Mouse (Mus musculus) forebrain, postnatal 0 days (tissue): Measurements from ENCODE around the gene Gm10295. TPM values are rescaled to one million over a fixed set of nuclear protein-coding genes. Genes with fewer than 3 reads are reported as not detected.

Experiments used
- ATAC-seq: fragments of 200-750 bp; cut with Nextera tagmentation; 2 replicates; pipeline ENCODE4 v1.8.0; 2017; ENCODE audit warnings: mild to moderate bottlenecking, moderate library complexity
- DNase-seq: peaks from one replicate; pipeline ENCODE4 v3.0.0-alpha.2; 2015
- H3K27ac ChIP-seq: fragments of 300-500 bp; sonication (generic); 2 replicates; pipeline ENCODE4 v1.5.1; 2014; ENCODE audit warnings: low read depth, mild to moderate bottlenecking, antibody characterized with exemption, low read length, moderate library complexity, mixed read lengths
- H3K27me3 ChIP-seq: fragments of 300-500 bp; sonication (generic); 2 replicates; pipeline ENCODE4 v1.6.1; 2014; ENCODE audit warnings: mild to moderate bottlenecking, low read length, mixed read lengths; ENCODE audit not compliant: insufficient read depth
- H3K36me3 ChIP-seq: fragments of 300-500 bp; sonication (generic); 2 replicates; pipeline ENCODE4 v1.6.1; 2014; ENCODE audit warnings: mild to moderate bottlenecking, moderate library complexity; ENCODE audit not compliant: insufficient read depth
- H3K4me1 ChIP-seq: fragments of 300-500 bp; sonication (generic); 2 replicates; pipeline ENCODE4 v1.6.1; 2014; ENCODE audit warnings: antibody characterized with exemption; ENCODE audit not compliant: insufficient read depth
- H3K4me2 ChIP-seq: fragments of 300-500 bp; sonication (generic); 2 replicates; pipeline ENCODE4 v1.6.1; 2014; ENCODE audit warnings: low read depth, mild to moderate bottlenecking, moderate library complexity
- H3K4me3 ChIP-seq: fragments of 300-500 bp; sonication (generic); 2 replicates; pipeline ENCODE4 v1.5.1; 2014; ENCODE audit warnings: low read depth, low read length, mixed read lengths
- H3K9ac ChIP-seq: fragments of 300-500 bp; sonication (generic); 2 replicates; pipeline ENCODE4 v1.6.1; 2014; ENCODE audit warnings: mild to moderate bottlenecking
- H3K9me3 ChIP-seq: fragments of 300-500 bp; sonication (generic); 2 replicates; pipeline ENCODE4 v1.6.1; 2016; ENCODE audit warnings: low read length
- CTCF ChIP-seq: sonication (generic); IDR thresholded peaks from 2 replicates; pipeline ENCODE4 v1.5.1; 2016; ENCODE audit warnings: antibody characterized with exemption, control low read depth, low read depth
- WGBS: fragments of 180-500 bp; shearing (Covaris S2); extraction: QIAGEN DNeasy Blood & Tissue Kit; methylation state at CpG from one replicate; pipeline ENCODE4 v1.1.7; 2014; 5-methylcytosine and 5-hydroxymethylcytosine counted together
- polyA plus RNA-seq: library from polyadenylated mRNA; unstranded; fragments of >200 nt; fragmentation: Nextera tagmentation; extraction: Ambion mirVana; gene quantifications from 2 replicates; pipeline ENCODE4 v1.2.1, GENCODE M21; 2015
- total RNA-seq: library from RNA; depleted of rRNA; stranded (reverse); fragments of >200 nt; gene quantifications from 2 replicates; pipeline ENCODE4 v1.2.3, GENCODE M21; 2014

Gene Gm10295
- total and polyA plus RNA-seq, 2 experiments from 2014 or later, result not detected

DNA sequence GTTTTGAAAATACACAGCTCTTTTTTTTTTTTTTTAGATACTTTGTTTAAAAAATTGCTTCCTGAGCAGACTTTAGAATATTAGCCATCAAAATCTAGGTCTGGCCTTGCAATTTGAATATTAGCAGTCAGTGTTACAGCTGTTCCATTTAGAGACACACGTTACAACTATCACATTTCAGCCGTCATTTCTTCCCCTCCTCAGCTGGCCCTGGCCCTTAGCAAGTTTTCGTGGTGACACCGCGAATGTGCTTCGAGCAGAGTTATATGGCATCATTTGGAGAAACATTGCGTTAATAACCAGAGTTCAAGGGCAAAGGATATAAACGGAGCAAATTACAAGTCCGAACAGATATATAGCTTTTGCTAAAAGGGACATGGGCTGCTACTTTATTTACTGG lies 2.4 kb downstream of the Gm10295 start:
- Histone ChIP-seq H3K36me3 (no peaks in the 10 kb centered on the region), H3K9me3 (no peaks in the 10 kb centered on the region), H3K4me2 (no peak overlapping the region), H3K4me3 (no peak overlapping the region), H3K27ac (no peak overlapping the region), H3K27me3 (no peaks in the 10 kb centered on the region), H3K9ac (no peak overlapping the region), H3K4me1 (no peaks in the 10 kb centered on the region; the same call in 1 of the 2 replicates)
- WGBS, result 93% methylated on average over 9 of the region's 9 CpGs
- no peak for TF ChIP-seq CTCF
- ATAC-seq (no peak), DNase-seq (no peak)

- no peak for TF ChIP-seq CTCF
- no peak overlapping the region for H3K4me3 ChIP-seq
- no peak overlapping the region for H3K27ac ChIP-seq
- ATAC-seq, result no peak
- H3K4me2 ChIP-seq, result no peak overlapping the region
- no peaks in the 10 kb centered on the region for H3K27me3 ChIP-seq
- no peak for DNase-seq
- H3K9me3 ChIP-seq, result no peaks in the 10 kb centered on the region
- no peaks in the 10 kb centered on the region for H3K36me3 ChIP-seq
- 84% methylated on average over 11 of the region's 11 CpGs for WGBS
- H3K9ac ChIP-seq, result no peak overlapping the region
- no peaks in the 10 kb centered on the region for H3K4me1 ChIP-seq
Measured at GRCm38 (mm10) chr7:71324919-71325583, 26.2 kb downstream of the Gm10295 start.

GRCm38 (mm10) chr7:71313148-71313765 lies 38.0 kb downstream of the Gm10295 start:
- ATAC-seq, result no peak
- TF ChIP-seq CTCF, result no peak
- Histone ChIP-seq H3K4me2 (no peak overlapping the region), H3K9me3 (no peaks in the 10 kb centered on the region), H3K4me3 (no peak overlapping the region), H3K36me3 (no peaks in the 10 kb centered on the region), H3K27ac (no peak overlapping the region), H3K9ac (no peak overlapping the region), H3K4me1 (no peaks in the 10 kb centered on the region), H3K27me3 (no peaks in the 10 kb centered on the region)
- 84% methylated on average over 7 of the region's 7 CpGs for WGBS
- no peak for DNase-seq

GRCm38 (mm10) chr7:71312375-71312774 lies 38.9 kb downstream of the Gm10295 start:
- Histone ChIP-seq H3K27me3 (no peaks in the 10 kb centered on the region), H3K4me1 (no peaks in the 10 kb centered on the region), H3K9ac (no peak overlapping the region), H3K4me2 (no peak overlapping the region), H3K9me3 (no peaks in the 10 kb centered on the region), H3K27ac (no peak overlapping the region), H3K36me3 (no peaks in the 10 kb centered on the region), H3K4me3 (no peak overlapping the region)
- ATAC-seq (no peak), DNase-seq (no peak)
- WGBS, result 88% methylated on average over 3 of the region's 3 CpGs
- TF ChIP-seq CTCF, result no peak

DNA sequence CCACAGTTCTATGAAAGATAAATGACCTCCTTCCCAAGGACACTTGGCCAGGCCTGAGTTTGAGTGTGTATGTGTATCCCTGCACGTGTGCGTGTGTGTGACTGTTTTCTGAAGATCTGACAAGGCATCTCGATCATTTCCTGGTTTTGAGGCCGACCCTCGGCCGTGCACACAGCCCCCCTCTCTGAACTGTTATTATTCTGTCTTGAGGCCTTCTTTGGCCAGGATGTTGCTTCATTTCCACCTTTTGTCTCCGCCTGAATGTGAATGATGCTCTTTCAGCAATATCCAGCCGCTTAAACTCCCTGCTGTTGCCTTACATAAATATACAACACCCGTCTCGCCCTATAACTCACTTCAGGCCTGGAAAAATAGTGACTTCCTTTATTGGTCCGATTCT lies 39.9 kb downstream of the Gm10295 start:
- H3K4me2 ChIP-seq, result no peak overlapping the region
- H3K4me3 ChIP-seq, result no peak overlapping the region
- no peak overlapping the region for H3K27ac ChIP-seq
- ATAC-seq, result no peak
- H3K9me3 ChIP-seq, result no peaks in the 10 kb centered on the region
- no peaks in the 10 kb centered on the region for H3K27me3 ChIP-seq
- H3K9ac ChIP-seq, result no peak overlapping the region
- H3K36me3 ChIP-seq, result no peaks in the 10 kb centered on the region
- no peak for TF ChIP-seq CTCF
- H3K4me1 ChIP-seq, result no peaks in the 10 kb centered on the region
- no peak for DNase-seq
- 73% methylated on average over 11 of the region's 11 CpGs for WGBS

- Histone ChIP-seq H3K36me3 (no peaks in the 10 kb centered on the region), H3K27me3 (no peaks in the 10 kb centered on the region), H3K27ac (no peak overlapping the region), H3K9ac (no peak overlapping the region), H3K4me3 (no peak overlapping the region), H3K9me3 (no peaks in the 10 kb centered on the region), H3K4me1 (no peaks in the 10 kb centered on the region), H3K4me2 (no peak overlapping the region)
- WGBS, result 60% methylated on average over 8 of the region's 8 CpGs
- no peak for ATAC-seq
- no peak for TF ChIP-seq CTCF
- DNase-seq, result no peak
Measured at GRCm38 (mm10) chr7:71308051-71308450, 43.2 kb downstream of the Gm10295 start.

DNA sequence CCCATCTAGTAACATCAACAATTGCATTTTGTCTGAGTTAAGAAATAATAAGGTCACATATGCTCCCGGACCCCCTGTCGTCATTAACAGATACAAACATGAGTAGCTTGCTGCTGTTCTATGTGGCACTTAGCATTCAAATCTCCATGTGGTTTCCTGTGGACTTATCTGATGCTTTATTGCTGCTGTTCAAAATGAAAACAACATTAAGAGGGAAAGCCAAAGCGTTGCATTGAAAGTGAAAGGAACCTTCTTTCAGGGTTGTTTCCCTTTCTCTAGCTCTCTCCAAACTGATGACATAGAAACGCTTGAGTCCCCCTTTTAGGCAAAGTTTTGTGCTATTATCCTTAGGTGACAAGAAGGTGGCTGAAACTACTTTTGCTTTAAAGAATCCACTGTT lies 48.6 kb downstream of the Gm10295 start:
- no peak overlapping the region for H3K4me2 ChIP-seq
- no peaks in the 10 kb centered on the region for H3K36me3 ChIP-seq
- ATAC-seq, result no peak
- no peak overlapping the region for H3K9ac ChIP-seq
- DNase-seq, result no peak
- H3K4me1 ChIP-seq, result no peaks in the 10 kb centered on the region
- H3K27ac ChIP-seq, result no peak overlapping the region
- no peak overlapping the region for H3K4me3 ChIP-seq
- no peak for TF ChIP-seq CTCF
- WGBS, result 80% methylated on average over 4 of the region's 4 CpGs
- H3K27me3 ChIP-seq, result no peaks in the 10 kb centered on the region
- H3K9me3 ChIP-seq, result no peaks in the 10 kb centered on the region
